Mouse (Mus musculus) retina, adult 2 months (tissue): ENCODE results near the gene Fxyd3.

Source experiments
- DNase-seq: peaks from one replicate; pipeline ENCODE4 v3.0.0-alpha.2; 2012; ENCODE audit warnings: low read depth, low spot score

Fxyd3 gene

GRCm38 (mm10) chr7:31076492-31076891 lies at the start of gene Fxyd3:
Fxyd3 (minus strand) TSS chr7:31076704.
- DNase-seq, result no peak

- no peak for DNase-seq
Observed at GRCm38 (mm10) chr7:31125116-31125515, 48.6 kb upstream of the Fxyd3 start.

- no peak for DNase-seq
Observed at GRCm38 (mm10) chr7:31124381-31124780, 47.9 kb upstream of the Fxyd3 start.

DNA sequence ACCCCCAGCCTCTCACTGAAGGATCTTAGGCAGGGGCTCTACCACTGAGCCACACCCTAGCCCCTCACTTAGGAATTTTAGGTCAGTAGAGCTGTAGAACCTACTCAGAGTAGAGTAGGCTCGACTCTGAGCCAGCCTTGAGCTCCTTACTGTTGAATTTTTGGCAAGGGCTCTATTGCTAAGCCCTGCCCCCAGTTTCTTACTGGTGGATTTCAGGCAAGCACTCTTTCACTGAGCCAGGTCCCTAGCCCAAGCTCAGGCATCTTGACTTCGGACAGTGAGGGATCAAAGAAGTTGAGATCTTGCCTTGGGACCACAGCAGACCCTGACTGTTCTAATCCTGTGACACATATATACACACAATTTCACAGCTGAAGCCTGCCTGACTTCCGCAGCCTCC lies 47.2 kb upstream of the Fxyd3 start:
- DNase-seq, result no peak

DNA sequence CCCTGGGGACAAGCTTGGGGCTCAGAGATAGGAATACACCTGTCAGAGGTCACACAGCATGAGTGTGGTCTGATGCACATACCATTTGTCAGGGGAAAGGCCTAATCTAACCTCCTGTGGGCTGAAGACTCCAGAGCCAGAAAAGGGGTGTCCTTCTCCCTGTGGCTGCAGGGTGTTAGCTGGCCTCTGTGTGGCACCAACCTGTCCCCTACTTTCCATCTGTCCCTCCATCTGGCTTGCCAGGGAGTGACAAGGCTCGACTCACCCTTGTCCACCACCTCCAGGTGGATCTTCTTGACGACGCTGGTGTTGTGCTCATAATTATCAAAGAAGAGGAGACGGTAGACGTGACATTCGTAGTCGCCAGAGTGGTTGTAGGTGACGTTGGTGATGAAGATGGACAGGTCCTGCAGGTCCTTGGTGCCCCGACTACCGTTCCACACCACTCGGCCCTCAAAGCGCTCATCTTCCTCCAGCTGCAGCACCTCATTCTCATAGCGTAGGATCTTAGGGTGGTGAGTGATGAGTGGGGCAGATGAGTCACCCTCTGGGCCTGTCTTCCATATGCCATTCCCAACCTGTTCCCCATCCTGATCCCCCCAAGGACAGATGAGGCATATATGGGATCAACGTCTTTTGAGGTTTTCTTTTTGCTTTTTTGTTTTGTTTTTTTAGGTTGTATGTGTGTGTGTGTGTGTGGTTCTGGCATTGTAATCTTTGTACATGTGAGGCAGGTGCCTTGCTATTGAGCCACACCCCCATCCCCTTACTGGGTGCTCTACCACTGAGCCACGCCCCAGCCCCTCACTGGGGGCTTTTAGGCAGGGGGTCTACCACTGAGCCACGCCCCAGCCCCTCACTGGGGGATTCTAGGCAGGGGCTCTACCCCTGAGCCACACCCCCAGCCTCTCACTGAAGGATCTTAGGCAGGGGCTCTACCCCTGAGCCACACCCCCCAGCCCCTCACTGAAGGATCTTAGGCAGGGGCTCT lies 46.4 kb upstream of the Fxyd3 start:
- no peak for DNase-seq

DNA sequence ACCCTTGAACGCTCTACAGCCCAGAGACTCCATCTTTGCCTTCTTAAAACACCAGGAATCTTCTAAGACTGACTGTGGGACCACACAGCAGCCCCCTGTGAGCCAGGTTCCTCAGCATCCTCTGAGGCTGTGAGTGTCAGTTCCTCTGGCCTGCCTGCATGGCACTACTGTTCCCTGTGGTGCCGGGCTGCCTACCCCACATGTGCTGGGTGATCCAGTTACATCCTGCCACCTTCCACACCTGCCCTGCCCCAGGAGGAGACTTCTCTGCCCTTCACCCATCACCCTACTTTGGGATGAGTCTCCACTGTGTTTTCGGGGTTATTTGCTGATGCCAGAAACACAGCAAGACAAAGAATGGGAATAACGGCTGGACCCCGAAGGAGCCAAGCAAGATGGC lies 43.1 kb upstream of the Fxyd3 start:
- no peak for DNase-seq

GRCm38 (mm10) chr7:31118486-31118885 lies 42.0 kb upstream of the Fxyd3 start:
- DNase-seq, result no peak

GRCm38 (mm10) chr7:31117465-31117864 lies 41.0 kb upstream of the Fxyd3 start:
- DNase-seq, result no peak

DNA sequence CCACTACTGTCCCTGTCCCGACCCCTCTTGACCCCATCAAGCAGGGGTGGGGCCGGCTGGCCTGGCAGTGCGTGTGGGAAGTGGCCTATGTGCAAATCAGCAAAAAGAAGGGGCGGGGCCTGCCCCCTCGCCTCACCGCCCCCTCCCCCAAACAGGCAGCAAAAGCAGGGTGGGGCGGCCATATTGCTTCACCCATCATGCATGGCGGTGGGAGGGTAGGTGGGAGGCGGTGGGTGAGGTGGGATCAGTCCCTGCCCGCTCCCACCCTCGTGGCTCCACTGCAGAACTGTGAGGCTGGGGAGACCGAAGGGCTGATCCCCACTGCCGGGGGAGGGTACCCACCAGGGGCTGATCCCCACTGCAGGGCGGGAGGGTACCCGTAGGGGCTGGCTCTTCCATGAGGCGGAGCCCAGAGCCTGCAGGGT lies 40.2 kb upstream of the Fxyd3 start:
- no peak for DNase-seq

DNA sequence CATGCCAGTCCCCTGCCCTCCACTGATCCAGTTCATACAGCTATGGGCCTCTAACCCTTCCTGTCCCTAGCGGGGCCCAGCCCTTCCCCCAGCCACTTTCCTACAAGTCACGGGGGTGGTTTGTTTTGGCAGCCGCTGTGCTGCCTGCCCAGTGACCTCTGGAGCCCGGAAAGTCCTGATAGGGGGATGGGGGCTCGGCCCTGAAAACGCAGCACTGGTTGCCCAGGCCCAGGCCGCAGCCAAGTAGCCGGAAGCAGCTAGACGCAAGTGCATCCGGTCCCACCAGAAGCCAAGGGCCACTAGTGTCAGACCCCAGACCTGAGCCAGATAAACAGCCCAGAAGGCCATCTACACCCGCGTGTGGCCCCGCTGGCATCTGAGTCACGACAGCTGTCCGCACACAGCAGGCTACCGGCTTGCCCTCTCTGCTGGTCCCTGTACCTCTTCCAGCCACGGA lies 39.1 kb upstream of the Fxyd3 start:
- DNase-seq, result no peak

GRCm38 (mm10) chr7:31115182-31115581 lies 38.7 kb upstream of the Fxyd3 start, which contains the start of gene Hpn:
Hpn (minus strand) TSS chr7:31115290.
- DNase-seq, result no peak

GRCm38 (mm10) chr7:31114646-31115045 lies 38.1 kb upstream of the Fxyd3 start:
- DNase-seq, result no peak

DNA sequence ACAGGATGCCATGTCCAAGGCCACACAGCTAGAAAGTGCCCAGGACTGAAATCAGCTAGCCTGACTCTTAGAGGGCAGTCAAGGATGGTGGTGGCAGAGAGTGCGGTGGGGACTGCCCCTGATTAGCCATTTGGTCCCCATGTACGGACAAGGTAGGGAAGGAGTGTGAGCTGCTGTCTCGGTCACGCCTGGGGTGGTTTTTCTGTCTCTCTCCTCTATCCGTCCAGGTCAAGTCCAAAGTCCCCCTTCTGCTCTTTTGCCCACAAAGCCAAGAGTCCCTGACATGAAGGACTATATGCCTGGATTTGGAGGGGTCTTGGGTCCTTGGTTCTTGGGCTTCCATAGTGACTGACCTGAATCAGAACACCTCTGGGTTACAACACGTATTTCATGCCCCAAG lies 37.3 kb upstream of the Fxyd3 start:
- DNase-seq, result no peak

- no peak for DNase-seq
Observed at GRCm38 (mm10) chr7:31112036-31112435, 35.5 kb upstream of the Fxyd3 start.

- DNase-seq, result no peak
Observed at GRCm38 (mm10) chr7:31110861-31111385, 34.4 kb upstream of the Fxyd3 start.

DNA sequence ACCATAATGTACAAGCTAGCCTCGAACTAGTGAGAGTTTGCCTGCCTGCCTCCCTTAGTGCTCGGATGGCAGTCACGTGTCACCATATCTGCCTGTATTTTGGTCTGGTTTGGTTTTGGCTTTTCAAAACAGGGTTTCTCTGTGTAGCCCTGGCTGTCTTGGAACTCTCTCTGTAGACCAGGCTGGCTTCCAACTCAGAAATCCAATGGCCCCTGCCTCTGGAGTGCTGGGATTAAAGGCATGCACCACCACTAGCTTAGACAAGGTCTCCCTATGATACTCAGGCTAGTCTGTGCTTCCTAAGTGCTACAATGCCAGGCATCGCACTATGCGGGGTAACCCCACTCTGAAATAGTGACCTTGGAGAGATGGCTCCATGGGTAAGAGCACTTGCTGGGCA lies 33.3 kb upstream of the Fxyd3 start:
- no peak for DNase-seq

DNA sequence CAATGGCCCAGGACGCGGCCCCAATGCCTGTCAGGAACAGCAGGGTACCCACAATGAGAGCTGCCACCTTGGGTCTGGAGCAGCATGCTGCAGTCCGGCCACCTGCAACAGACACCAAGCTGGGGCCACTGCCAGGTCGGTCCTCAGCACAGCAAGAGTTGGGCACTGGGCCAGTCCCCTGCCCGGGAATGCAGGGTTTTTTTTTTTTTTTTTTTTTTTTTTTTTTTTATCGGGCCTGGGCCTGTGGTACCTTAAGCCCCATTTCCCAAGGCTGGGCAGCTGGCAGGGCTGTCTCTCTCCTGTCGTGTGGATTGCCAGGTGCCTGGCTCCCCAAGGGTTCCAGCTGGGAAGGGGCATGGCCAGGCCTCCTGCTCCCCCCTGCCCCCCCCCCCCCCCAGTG lies 32.6 kb upstream of the Fxyd3 start:
- no peak for DNase-seq

GRCm38 (mm10) chr7:31107781-31108180 lies 31.3 kb upstream of the Fxyd3 start:
- DNase-seq, result no peak

- DNase-seq, result no peak
Observed at GRCm38 (mm10) chr7:31106166-31106565, 29.7 kb upstream of the Fxyd3 start.

DNA sequence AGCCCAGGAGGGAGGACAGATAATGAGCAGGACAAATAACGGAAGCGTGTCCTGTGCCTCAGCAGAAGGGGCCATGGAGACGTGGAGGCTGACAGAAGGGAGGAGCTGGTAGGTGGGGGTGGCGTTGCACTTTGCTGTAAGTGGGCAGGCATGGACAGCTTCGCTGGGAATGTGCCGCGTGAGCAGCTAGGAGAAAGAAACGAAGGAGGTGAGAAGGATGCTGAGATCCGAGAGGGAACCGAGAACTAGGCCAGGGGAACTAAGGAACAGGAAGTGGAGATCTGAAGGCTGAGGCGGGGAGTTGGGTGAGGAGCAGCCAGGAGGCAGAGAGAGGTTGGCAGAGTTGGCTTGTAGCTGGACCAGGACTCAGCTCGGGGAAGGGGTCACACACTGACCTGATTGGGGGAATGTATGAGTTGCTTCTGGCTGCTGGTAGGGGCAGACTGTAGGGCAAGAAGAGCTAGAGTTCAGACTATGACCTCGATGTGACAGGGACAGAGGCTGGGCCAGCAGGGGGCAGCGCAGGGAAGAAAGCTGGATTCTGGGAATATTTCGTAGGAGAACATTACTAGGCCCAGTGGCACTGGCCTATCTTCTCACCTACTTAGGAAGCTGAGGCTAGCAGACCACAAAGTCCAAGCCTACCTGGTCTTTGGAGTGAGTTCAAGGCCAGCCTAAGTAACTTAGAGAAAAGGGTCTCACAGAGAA lies 28.7 kb upstream of the Fxyd3 start:
- no peak for DNase-seq

DNA sequence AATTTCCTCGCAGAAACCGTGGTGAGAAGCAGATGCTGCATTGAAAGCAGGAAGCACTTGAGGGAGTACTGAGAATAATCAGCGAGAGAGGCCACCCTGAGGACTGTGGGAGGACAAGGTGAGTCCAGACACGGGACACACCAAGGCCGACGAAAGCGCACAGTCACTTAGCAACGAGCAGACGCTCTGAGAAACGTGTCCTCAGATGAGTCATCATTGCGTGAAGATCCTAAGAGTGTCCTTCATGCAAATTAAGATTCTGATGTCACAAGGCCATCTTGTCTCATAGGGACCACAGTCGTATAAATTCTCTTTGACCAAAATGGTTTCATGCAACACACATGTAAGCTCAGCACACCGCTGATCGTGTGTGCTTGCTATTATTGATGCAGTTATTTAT lies 24.3 kb upstream of the Fxyd3 start:
- no peak for DNase-seq

DNA sequence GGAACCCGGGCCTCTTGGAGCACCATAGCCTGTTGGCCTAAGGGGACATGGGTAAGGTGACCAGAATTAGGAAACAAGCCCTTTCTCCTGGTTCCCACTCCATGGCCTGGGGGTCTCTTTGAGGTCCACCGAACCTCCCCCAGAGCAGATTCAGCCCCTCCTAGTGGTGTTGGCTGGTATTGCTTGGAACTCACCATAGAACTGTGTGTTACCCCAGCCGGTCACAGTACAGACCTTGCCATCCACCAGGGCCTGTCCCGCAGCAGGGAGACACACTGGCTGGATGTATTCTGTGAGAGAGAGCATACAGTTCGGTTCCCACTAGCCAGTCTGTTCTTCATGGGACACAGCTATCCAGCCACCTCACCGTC lies 23.1 kb upstream of the Fxyd3 start:
- no peak for DNase-seq
